Mouse (Mus musculus): ENCODE measurements around the gene Pradc1.

DNA sequence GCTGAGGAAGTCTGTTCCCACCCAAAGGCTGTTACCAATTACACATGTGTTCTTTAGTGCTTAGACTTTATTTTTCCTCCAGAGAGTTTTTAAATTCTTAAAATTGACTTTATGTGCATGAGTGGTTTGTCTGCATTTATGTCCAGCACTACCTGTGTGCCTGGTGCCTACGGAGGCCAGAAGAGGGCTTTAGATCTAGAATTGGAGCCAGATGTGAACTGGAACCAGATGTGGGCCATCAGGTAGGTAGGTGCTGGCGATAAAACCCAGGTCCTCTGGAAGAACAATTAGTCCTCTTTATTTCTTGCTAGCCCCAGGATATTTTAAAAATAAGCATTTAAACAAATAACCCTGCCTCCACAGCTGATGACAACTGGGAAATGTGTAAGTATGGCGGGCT lies 39.8 kb upstream of the Pradc1 start:
- TF ChIP-seq CTCF (IDR thresholded peaks at IDR 0.05; ENCODE audit: low read depth, low read length) = no peak
- no peak for TF ChIP-seq GATA1 (IDR thresholded peaks at IDR 0.05; ENCODE audit: borderline replicate concordance, low read length)
- TF ChIP-seq POLR2AphosphoS5 (IDR thresholded peaks at IDR 0.05; ENCODE audit: insufficient replicate concordance, low read depth, low read length) = no peak
- TF ChIP-seq GATA2 (IDR thresholded peaks at IDR 0.05; ENCODE audit: borderline replicate concordance, low read depth, low read length) = no peak
- no peak for TF ChIP-seq TAL1 (conservative IDR thresholded peaks at IDR 0.05; ENCODE audit: low read depth, low read length)

Measured in G1E (cell line).